Mouse (Mus musculus) small intestine, adult 2 months (tissue): ENCODE measurements around the gene Stx19.

Experiments used
- CTCF ChIP-seq: fragments of 200-500 bp; IDR thresholded peaks from 2 replicates; pipeline ENCODE4 v1.5.1; 2012; ENCODE audit warnings: low read depth, mild to moderate bottlenecking, control low read depth, inconsistent platforms, low read length, moderate library complexity, mixed read lengths; ENCODE audit not compliant: insufficient replicate concordance, insufficient read length; ENCODE audit errors: extremely low read depth
- POLR2A ChIP-seq: fragments of 200-500 bp; IDR thresholded peaks from 2 replicates; pipeline ENCODE4 v1.6.1; 2012; ENCODE audit warnings: low read depth, mild to moderate bottlenecking, control low read depth, inconsistent platforms, low read length, moderate library complexity

GRCm38 (mm10) chr16:62799839-62800238 is 14.6 kb upstream of the Stx19 start:
- TF ChIP-seq CTCF (no peak), POLR2A (no peak)
